Mouse (Mus musculus) megakaryocyte progenitor cell, adult 5-6 weeks (primary cell): ENCODE measurements around the gene Vav2. TPM values are rescaled to one million over a fixed set of nuclear protein-coding genes. Genes with fewer than 3 reads are reported as not detected.
A peak's percentile ranks its signal among the peaks of the same experiment; 100 is the strongest.

Experiments
- ATAC-seq: replicated peaks from 2 replicates; pipeline ENCODE4 v1.8.0; 2016; ENCODE audit warnings: mild to moderate bottlenecking, moderate TSS enrichment, inconsistent platforms; ENCODE audit not compliant: poor library complexity
- total RNA-seq, 2 experiments: library from RNA; stranded (forward) in 1 of 2; stranded (reverse) in 1 of 2; fragments of 157-497, 149-512 nt in 1 of 2; fragments of 200-1000 nt in 1 of 2; gene quantifications; 2 replicates each; pipeline versions ENCODE4 v1.2.3 to v1.2.4; 2015 to 2017

Vav2 gene
- total RNA-seq, 2 experiments from 2014 or later = 4.8 to 5.7 TPM

- peak; percentile 54 for ATAC-seq
Observed at GRCm38 (mm10) chr2:27327076-27327475, 99.8 kb downstream of the Vav2 start.

GRCm38 (mm10) chr2:27326357-27326756, 100.5 kb downstream of the Vav2 start:
- ATAC-seq = no peak

DNA sequence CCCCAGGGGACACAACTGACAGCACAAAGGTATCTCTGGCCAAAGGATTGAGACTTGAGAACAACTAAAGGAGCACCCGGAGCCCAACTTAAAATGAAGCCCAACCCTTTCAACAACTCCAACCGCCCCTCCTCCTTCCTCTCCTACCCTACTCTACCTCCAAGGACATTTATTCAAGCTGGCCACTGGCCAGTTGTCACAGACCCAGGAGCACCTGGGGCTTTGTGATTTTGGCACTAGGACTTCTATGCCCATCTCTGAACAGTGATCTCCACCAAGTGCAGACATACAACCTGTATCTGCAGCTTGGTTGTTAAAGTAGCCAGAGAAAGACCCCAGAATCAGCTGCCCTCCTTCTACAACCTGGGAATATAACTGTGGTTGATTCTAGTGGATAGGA, 102.1 kb downstream of the Vav2 start:
- ATAC-seq = no peak

GRCm38 (mm10) chr2:27321431-27321875, 105.4 kb downstream of the Vav2 start:
- ATAC-seq = no peak

GRCm38 (mm10) chr2:27320820-27321219, 106.0 kb downstream of the Vav2 start:
- no peak for ATAC-seq

GRCm38 (mm10) chr2:27318606-27319005, 108.2 kb downstream of the Vav2 start:
- ATAC-seq = no peak

- no peak for ATAC-seq
Observed at GRCm38 (mm10) chr2:27318197-27318596, 108.6 kb downstream of the Vav2 start.

- no peak for ATAC-seq
Observed at GRCm38 (mm10) chr2:27316167-27316566, 110.7 kb downstream of the Vav2 start.

DNA sequence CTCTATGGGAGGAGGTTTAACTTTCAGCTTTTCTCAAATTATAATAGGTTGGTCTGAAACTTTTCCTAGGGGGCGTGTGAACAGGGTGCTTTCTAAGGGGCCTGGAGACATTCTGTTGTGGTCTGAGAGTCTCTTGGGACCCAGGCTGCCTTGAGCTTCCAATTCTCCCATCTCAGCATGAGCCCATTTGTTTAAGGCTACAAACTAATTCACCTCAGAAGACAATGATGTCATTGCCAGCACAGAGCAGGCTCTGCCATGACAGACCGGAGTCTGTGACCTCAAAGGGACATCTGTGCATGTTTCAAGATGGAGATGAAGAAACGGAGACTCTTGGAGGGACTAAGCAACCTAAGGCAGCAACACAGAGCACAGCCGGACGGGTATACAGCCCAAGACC, 112.6 kb downstream of the Vav2 start:
- no peak for ATAC-seq

GRCm38 (mm10) chr2:27312500-27312899, 114.3 kb downstream of the Vav2 start:
- no peak for ATAC-seq

- peak; percentile 81 for ATAC-seq
Observed at GRCm38 (mm10) chr2:27311606-27312005, 115.2 kb downstream of the Vav2 start.

- ATAC-seq = no peak
Observed at GRCm38 (mm10) chr2:27310908-27311307, 115.9 kb downstream of the Vav2 start.

DNA sequence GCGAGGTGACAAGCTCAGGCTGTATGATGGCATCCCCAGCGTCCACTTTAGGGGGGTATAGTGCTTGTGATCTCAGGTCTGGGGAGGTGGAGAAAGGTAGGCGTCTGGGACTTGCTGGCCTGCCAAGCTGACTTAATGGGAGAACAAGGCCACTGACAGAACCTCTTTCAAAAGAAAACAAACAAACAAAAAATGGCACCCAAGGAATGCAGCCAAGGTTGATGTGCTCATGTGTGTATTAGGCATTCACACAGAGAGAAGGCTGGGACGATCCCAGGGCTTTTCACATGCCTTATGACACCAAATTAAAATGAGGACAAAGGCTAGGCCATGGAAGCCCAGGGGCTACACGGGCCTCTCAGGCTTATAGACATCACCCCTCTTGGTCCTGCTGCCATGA, 116.6 kb downstream of the Vav2 start:
- no peak for ATAC-seq

DNA sequence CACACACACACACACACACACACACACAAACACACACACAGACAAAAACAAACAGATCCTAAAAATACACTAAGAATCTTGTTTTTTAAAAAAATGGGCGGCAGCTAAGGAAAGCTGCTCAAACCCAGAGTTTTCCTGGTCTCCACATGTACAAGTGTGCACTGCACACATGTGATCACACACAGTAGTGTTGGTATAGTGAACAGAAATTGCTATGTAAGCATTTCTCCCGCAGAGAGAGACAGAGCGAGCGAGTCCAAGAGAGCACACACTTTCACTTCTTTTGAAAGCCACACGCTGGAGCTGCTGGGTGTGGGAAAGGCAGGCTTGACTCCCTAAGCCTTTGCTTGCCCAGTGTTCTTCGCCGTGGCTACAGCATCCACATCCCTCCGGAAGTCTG, 120.2 kb downstream of the Vav2 start:
- no peak for ATAC-seq

DNA sequence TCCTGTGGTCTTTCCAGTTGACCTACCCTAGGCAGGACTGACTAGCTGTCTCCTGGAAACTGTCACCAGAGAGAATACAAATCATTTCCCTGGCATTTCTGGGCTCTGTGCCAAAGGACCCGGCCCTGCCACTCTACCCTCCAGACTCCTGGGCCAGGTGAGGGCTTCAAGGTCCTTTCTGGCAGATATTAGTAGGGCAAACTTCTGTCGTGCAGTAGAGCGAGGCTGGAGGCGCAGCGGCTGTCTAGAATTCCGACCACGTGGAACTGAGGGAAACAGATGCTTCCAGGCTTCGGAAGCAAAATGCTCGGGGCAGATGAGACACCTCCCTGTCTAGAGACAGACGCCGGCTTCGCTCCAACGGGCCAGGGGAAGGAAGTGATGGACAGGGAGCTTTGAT, 122.1 kb downstream of the Vav2 start:
- ATAC-seq = no peak

DNA sequence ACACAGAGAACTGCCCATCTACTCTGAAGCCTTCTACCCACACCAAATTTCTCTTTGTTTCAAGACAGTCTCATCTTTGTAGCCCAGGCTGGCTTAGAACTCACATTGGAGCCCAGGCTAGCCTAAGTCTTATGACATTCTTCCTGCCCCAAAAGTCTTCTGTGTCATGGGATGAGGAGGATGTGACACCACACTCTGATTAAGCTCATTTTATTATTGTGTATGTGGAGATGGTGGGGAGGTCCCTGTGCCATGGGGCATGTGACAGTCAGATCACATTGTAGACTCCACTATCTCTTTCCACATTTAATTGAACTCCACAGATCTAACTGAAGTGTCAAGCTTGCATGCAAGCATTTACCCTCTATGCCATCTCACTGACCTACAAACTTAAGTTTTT, 122.8 kb downstream of the Vav2 start:
- ATAC-seq = no peak

GRCm38 (mm10) chr2:27301444-27302111, 125.3 kb downstream of the Vav2 start:
- ATAC-seq = no peak

DNA sequence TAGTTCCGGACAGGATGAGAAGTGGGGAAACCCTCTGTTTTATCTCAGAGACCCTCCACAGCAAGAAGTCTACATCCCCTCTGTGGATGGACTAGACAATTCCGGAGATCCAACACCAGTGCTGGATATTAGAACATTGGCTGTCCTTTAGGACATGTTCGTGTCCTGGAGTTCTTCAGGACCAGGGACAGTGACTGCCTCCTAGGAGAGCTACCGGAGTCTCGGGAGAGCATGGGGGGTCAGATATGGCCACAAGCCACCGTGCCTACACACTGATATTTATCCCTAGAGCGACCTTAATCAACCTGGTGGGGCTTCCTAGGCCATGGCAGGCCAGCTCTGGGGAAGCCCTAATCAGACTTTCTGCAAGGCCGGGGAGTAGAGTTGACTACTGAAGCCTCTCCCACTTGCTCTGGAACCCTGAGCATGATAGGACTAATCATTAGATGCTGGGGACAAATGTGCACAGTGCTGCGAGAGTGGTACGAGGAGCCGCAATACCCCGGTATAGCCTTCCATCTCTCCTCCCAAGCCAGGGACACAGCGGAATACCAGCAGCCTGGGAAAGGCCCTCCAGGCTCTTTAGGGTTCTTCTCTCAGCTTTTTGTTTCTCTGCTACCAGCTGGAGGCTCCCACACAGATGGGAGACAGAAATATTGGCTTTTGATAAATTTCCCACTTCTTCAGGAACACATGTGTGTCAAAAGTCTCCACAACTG, 125.9 kb downstream of the Vav2 start:
- ATAC-seq = no peak

- no peak for ATAC-seq
Observed at GRCm38 (mm10) chr2:27296656-27297406, 130.0 kb downstream of the Vav2 start.

- no peak for ATAC-seq
Observed at GRCm38 (mm10) chr2:27294777-27295176, 132.1 kb downstream of the Vav2 start.

DNA sequence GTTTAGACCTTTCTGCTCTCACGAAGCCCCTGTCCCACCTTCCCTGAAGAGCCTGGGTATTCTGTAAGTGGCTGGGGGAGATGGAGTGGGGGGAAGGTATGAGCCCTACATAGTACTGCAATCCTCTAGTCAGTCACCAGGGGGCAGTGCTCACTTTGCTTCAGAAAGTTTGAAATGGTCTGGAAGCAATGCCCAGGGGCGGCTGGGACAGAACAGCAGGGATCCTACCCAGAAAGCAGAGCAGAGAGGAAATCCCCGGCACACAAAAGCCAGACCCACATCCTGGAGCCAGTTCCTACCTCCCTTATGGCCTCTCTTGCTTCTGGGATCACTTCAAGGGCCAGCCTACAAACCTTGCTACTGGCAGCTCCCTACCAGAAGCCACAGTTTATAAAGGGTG, 137.8 kb downstream of the Vav2 start:
- peak; percentile 86 for ATAC-seq
